Mouse (Mus musculus): ENCODE data around the gene Snx3.
A peak's percentile ranks its signal among the peaks of the same experiment; 100 is the strongest.

The Snx3 gene

GRCm38 (mm10) chr10:42501775-42502348 lies at the start of gene Snx3:
Gene Snx3, plus strand, starts transcription at chr10:42502030.
- peak; percentile 98 for DNase-seq

- DNase-seq = no peak
Measured at GRCm38 (mm10) chr10:42454266-42454665, 47.6 kb upstream of the Snx3 start.

DNA sequence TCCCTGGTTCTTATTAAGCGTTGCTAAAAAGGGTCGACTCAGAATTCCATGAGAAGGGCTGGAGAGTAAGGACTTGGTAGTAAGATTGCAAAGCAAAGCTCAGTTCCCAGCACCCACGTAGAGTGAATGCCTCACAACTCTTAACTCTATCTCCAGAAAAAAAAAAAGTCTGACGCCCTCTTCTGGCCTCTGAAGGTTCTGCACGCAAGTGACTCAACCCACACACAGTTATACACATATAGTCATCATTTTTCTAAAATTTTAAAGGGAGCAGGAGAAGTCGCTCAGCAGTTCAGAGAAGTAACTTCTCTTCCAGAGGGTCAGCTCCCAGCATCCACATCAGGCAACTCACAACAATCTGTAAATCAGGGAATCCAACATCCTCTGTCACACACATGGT lies 47.1 kb upstream of the Snx3 start:
- DNase-seq = no peak

DNA sequence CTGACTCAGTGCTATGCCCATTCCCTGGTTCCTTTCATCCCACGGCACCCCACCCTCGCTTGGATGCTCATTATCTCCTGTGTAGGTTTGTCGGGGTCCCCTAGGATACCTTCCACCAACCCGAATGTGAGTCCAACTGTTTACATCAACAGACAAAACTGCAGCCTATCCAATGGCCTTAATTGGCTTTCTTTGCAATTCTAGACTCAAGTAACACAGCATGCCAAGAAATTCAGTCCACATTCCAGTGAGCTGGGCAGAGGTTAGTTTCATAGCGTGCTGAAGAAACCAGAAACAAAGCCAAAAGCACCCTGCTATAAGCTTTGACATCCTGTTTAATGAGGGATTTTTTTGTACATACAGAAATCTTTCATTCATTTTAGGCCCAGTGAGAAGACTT lies 45.8 kb upstream of the Snx3 start:
- no peak for DNase-seq

- DNase-seq = no peak
Measured at GRCm38 (mm10) chr10:42457557-42458191, 44.2 kb upstream of the Snx3 start.

GRCm38 (mm10) chr10:42464224-42464623 lies 37.6 kb upstream of the Snx3 start:
- no peak for DNase-seq

DNA sequence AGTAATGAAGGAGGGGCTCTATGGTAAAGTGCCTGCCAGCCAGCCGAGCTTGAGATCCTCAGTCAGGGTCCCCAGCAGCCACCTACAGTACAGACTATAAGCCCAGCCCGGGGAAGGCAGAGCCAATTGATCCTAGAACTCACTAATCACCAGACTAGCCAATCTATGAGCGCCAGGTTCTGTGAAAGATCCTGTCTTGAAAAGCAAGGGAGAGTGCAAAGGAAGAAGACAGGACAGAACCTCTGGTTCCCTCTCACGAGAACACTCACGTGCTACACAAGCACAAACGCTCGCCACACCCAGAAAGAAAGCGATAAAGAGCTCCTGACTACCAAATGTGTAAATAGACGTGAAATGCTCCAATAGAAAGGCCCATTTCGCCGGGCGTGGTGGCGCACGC lies 37.0 kb upstream of the Snx3 start:
- no peak for DNase-seq

DNA sequence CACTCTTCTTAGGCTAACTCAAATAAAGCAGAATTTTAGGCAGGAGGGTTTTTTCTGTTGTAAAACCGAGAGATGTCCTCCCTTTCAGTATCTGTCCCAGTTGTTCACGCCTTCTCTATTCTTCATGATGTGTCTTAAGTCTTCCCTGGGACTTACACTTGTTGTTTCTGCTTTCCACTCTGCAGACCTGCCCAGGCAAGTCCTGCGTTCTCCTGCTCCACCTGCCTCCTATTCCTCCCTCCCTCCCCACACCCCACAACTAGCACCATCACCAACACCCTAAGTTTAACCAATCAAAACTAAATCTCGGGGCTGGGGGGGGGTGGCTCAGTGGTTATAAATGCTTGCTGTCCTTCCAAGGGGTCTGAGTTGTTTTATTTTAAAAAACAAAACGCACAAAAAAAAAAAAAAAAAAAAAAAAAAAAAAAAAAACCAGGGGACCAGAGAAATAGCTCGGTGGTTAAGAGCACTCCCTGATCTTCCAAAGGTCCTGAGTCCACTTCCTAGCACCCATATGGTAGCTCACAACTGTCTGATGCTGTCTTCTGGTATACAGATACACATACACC lies 26.8 kb upstream of the Snx3 start:
- DNase-seq = no peak

GRCm38 (mm10) chr10:42476774-42477475 lies 24.9 kb upstream of the Snx3 start:
- DNase-seq = no peak

DNA sequence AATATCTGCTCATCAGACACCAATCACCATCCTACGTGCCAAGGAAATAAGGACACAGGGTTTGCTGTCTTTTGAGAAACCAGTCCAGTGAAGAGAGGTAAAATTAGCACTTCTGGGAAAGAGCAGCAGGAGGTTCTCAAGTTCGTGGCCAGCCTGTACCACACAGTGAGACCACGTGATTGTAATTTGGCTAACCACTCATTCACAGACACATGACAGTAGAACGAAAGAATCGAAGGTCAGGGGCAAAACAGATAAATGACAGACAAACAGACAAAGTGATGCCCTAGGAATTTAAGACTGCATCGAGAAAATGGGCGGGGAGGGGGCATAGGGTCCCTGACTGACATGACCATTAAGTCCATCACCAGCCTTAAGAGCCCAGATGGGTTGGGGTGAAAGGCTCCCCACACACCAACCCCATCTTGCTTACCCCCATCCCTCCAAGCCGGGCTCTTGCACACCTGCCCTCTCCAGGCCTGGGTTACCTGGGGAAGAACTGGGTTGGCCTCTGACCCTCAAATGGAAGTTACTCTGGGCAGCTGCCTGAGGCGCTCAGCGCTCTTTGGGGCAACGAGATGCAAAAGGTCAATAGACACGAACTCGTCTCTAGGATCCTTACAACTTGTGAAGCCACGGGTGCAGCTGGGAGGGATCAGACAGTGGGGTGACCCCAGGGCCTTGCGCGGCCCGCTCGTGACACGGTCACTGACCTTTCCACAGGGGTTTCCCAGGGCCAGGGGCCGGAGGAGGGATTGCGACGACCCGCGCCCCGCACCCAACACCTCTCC lies 24.1 kb upstream of the Snx3 start:
- peak; percentile 26 for DNase-seq

GRCm38 (mm10) chr10:42478341-42478720 lies 23.5 kb upstream of the Snx3 start, which contains the start of gene Afg1l:
Gene Afg1l, minus strand, starts transcription at chr10:42478565.
- DNase-seq = peak; percentile 94

GRCm38 (mm10) chr10:42480719-42481118 lies 21.1 kb upstream of the Snx3 start:
- DNase-seq = no peak

DNA sequence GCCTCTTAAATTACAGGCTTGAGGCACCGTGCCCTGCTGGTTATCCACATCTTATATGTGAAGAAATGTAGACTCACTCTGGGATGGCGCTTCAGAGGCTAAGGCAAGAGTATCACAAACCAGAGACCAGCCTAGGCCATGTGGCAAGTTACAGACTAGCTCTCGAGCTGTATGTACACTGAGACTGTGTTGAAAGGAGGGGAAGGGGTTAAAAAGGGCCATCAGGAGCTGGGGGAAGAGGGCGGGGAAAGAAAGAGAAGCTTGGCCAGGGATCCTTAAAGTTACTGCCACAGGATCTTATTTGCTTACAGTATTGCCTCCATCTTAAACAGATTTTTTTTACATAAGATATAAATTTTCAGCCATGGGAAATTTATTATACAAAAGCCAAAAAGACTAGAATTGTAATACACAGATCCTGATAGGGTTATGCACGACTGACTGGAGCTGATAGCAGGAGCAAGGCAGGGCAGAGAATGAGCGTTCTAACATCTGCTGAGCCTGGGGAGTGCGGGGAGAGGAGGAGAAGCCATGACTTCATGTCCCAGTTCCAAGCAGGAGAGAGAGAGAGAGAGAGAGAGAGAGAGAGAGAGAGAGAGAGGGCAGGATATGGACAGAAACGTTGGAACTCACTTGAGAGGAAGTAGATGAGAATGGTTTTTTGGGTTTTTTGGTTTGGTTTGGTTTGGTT lies 13.1 kb upstream of the Snx3 start:
- no peak for DNase-seq

DNA sequence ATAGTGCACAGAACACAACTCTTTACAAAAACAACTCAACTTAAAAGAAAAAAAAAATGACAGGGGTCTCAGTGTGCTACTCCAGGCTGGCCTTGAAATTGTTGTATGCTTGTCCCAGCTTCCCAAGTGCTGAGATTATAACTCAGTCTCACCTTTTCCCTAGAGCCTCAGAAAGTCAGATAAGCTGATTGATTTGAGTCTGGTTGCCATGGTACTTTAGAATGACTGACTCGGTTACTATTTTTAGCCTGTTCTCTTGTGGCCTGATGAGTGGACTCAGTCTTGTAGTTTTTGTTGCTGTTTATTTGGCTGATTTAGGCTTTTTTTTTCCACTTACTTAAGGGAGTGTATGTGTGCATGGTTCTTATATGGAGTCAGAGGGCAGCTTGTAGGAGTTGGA lies 10.7 kb upstream of the Snx3 start:
- no peak for DNase-seq

GRCm38 (mm10) chr10:42492027-42492771 lies 9.6 kb upstream of the Snx3 start:
- no peak for DNase-seq

DNA sequence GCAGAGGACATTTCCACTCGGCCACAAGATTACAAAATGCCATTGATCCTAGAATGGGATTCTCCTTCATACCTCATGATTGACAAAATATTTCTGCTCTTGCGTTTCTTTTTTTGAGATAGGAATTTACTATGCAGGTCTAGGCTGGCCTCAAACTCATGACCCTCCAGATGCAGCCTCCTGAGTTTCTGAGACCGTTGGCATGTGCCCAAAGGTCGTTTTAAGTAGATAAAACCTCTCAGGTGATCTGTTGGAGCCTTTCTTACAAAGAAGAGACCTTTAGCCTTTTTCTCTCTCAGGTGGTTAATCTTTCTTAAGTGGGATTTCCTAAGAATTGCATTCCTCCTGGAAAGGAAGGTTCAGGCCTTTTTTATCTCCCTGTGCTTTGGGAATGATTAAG lies 8.8 kb upstream of the Snx3 start:
- no peak for DNase-seq

GRCm38 (mm10) chr10:42500611-42501010 lies 1.2 kb upstream of the Snx3 start:
- DNase-seq = no peak

- no peak for DNase-seq
Measured at GRCm38 (mm10) chr10:42501161-42501560, 669 bp upstream of the Snx3 start.

- peak; percentile 78 for DNase-seq
Measured at GRCm38 (mm10) chr10:42502349-42503111, 700 bp downstream of the Snx3 start.

DNA sequence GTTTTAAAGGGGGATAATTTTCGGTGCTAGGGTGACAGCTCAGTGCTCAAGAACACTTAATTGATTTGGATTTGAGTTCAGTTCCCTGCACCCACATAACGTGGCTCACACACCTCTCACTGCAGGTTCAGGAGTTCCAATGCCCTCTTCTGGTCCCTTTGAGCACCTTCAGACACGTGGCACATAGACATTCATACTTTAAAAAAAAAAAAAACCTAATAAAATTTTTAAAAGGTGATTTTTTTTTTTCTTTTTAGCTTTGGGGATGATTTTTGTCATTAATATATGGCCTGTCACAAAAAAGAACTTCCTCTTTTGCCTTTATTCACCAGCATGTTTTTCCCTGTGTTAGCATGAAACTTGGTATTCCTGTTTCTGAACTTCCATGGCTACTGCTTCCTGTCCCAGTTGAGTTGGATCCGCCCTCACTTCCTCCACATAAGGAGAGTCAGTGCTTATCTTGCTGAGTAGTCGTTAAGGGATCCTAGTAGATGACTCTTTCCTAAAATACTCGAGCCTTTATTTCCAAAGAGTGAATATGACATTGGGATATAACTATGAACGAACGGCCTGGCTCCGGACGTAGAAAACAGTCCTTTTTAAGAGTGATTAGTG lies 2.4 kb downstream of the Snx3 start:
- no peak for DNase-seq

DNA sequence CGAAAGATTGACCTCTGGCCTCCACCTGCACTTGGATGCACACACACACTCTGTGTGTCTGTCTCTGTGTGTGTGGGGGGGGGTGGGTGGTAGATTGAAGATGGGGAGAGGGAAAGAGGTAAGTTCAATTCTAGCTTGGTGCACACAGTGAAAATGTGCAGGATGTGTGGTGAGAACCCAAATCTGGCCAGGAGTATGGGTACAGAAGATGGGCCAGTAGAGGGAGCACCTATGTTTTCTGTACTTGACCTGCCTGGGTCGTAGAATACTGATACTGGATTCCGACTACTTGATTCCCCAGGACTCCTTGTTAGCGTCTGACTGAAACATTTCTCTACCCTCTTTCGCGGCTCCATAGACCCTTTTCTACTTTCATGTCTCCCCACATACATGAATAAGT lies 8.3 kb downstream of the Snx3 start:
- DNase-seq = no peak

Measured in cerebellum, adult 11-12 months (tissue).